In the genomic region with DNA sequence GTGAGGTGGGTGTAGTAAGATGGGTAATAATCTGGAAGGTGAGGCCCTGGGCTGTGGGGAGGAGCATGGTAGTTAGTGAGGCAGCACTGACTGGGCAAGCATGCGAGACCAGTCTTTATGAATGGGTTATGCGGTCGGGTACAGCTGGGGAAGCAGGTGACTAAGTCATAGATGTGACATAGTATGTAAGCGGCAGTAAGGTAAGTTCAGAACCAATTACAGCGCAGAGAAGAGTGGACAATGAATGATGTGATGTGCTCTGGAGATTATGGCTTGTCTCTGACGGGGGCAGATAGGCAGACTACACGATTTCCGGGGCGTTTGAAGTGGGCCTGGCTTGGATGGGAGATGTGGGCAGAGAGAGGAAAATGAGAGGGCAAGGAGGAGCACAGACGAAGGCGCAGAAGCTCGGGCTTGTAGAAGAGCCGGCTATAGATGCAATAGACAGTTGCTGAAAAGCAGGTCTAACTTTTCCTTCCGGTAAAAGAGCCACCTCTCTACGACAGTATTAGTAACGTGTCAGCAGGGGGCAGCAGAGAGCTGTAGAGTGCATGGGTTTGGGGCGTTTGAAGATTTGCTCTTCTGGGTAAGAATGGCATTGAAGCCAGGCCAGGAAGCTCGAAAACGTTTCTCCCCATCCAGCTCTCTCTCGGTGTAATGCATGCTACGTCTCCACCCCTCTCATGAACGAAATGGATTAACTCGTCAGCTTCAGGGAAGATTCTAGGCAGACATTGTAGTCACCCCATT, we compare ENCODE assay signal across 8 mouse cellular contexts.
DNase-seq lines count a peak whose midpoint lies in the region; ATAC-seq and TF ChIP-seq lines count a peak whose summit lies in the region.

No protein-coding gene starts in this region.

- no peaks in the 10 kb centered on the region for H3K27me3 ChIP-seq in Patski
- H3K27me3 ChIP-seq in hindbrain, embryonic 13.5 days, result no peaks in the 10 kb centered on the region

- peak overlapping the region; percentile 21; the same call in 1 of the 2 replicates for H3K4me2 ChIP-seq in hindbrain, embryonic 13.5 days

- TF ChIP-seq CTCF in Patski (IDR thresholded peaks at IDR 0.05), result peak; percentile 88

- 34% methylated on average over 23 of the region's 23 CpGs for WGBS in hindbrain, embryonic 13.5 days

- ATAC-seq in Patski, result peak; percentile 97
- peak; percentile 84 for ATAC-seq in frontal cortex, adult (ENCODE audit: low TSS enrichment)
- ATAC-seq in hindbrain, embryonic 13.5 days (ENCODE audit: low FRiP score), result peak; percentile 91

- H3K36me3 ChIP-seq in hindbrain, embryonic 13.5 days, result no peaks in the 10 kb centered on the region

- POLR2A ChIA-PET in Patski (lab: Charles Lee), result no interaction called here

- H3K4me3 ChIP-seq in hindbrain, embryonic 13.5 days, result no peak overlapping the region

- DNase-seq in Patski (ENCODE audit: low read depth, low spot score), result peak; percentile 22
- DNase-seq in cerebellum, adult 8-10 months, result peak; percentile 76
- DNase-seq in layer of hippocampus, postnatal 14 days (ENCODE audit: low spot score in 2 of 2), result peak; percentile 84 to 92
- DNase-seq in lung, postnatal 14 days, result peak; percentile 83
- DNase-seq in right cerebral cortex, adult 18-20 months, result peak; percentile 90
- DNase-seq in urinary bladder, postnatal 36 days (ENCODE audit: low spot score in 2 of 2), result peak; percentile 42 to 65

- H3K9me3 ChIP-seq in hindbrain, embryonic 13.5 days, result no peaks in the 10 kb centered on the region

- peak overlapping the region; percentile 20; the same call in 1 of the 2 replicates for H3K9ac ChIP-seq in hindbrain, embryonic 13.5 days

- peaks cover 10% of the 10 kb centered on the region for H3K4me1 ChIP-seq in hindbrain, embryonic 13.5 days (replicated peaks)

- in situ Hi-C loops in Patski (cut with MboI; ENCODE audit: low pct_unique_long_range_greater_than_20kb), result loop anchor here (10.0 to 25.0 kb wide), 3 partner anchors 545 to 1538 kb away; no protein-coding TSS in a partner anchor

- H3K27ac ChIP-seq in hindbrain, embryonic 13.5 days, result 0 out of 2 replicates have a peak overlapping the region, but pooled peaks have one; percentile 41

- CTCF ChIA-PET in Patski (lab: Charles Lee), result interaction anchor here (0.7 to 1.6 kb wide), 10 partner anchors 11 to 1100 kb away, joined by 3 to 6 read pairs (median 3); no protein-coding TSS in a partner anchor

Comparison
In these comparisons a context has a peak if more than half of its experiments do, and no peak if none do; other contexts are left out.
1. DNase-seq: peak in every context shown above with its lines; median percentile 90 in right cerebral cortex, adult 18-20 months; 88 in layer of hippocampus, postnatal 14 days; 83 in lung, postnatal 14 days; 76 in cerebellum, adult 8-10 months; 54 in urinary bladder, postnatal 36 days; 22 in Patski.